Mouse (Mus musculus) ovary, postnatal 10 days (tissue): ENCODE data around the gene Gm20388.

Experiments used
- DNase-seq: peaks from one replicate; pipeline ENCODE4 v3.0.0; 2022; ENCODE audit warnings: low spot score

The Gm20388 gene

DNA sequence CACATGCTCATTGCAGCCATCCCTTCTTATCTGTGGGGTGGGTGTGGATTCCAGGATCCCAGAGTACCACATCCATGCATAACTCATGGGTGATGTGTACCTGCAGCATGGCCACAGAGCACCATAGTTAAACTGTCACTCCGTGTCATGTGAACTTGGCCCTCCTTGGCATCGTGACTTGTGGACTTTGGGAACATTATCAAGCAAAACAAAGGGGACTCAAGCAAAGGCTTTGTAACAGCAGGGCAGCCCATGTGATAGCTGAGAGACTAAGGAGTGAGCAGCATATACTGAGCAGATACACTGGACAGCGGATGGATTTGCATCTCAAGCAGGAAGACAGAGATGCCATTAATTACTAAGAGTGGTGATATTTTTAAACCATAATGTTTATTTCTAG is 2188.1 kb downstream of the Gm20388 start:
- no peak for DNase-seq

DNA sequence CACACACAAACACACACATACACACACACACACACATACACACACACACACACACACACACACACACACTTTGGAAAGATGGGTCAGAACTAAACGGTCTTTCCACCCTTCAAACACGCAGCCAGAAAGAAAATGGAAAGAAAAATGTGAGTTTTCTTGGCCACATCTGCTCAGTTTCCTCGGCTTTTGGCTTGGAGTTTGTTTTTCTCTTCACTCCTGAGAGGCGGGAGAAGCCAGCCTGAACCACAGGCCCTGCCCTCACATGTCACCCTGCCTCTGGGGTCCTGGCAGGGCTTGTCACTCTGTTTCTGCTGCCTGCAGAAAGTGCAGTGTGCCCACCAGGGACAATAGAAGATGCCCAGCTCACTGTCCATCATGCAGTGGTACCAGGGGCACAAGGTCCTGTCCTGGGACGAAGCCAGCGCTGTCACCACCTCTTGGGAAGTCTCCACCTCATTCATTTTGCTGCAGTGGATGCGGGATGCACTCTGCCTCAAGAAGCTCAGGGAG is 2189.1 kb downstream of the Gm20388 start:
- DNase-seq: no peak

DNA sequence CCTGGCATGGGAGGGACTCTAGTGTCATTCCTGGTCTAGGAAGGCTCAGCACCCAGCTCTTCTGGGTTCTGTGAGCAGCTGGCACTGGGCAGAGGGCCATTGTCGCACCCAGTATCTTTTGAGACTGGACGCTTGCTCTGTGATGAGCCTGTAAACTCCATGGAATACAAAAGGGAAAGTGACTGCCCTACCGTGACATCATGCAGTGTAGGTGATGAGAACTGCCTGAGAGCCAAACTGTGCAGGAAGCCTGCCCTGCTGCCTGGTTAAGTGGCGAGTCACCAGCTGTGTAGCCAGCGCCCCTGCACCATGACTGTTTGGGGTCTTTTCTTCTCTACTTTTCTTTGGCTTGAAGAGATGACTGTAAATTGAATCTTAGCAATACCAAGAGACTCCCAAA is 2191.2 kb downstream of the Gm20388 start:
- DNase-seq: no peak

DNA sequence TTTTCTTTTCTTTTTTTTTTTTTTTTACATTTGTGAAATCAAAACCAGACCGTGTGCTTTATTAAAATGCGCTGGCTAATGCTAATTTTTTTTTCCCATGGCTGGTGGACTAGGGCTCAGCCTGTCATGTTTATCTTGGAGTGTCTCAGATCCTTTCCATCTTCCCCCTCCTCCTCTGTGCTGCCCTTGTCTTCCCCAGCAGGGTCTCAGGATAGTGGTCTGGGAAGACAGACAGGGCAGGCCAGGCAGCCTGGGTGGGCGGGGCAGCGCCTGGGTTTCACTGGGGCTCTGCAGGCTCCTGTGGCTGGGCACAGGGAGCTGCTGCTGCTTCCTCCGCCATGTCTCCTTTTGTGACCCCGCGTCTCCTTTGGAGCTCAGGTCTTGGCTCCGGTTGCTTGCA is 2191.6 kb downstream of the Gm20388 start:
- DNase-seq: no peak

DNA sequence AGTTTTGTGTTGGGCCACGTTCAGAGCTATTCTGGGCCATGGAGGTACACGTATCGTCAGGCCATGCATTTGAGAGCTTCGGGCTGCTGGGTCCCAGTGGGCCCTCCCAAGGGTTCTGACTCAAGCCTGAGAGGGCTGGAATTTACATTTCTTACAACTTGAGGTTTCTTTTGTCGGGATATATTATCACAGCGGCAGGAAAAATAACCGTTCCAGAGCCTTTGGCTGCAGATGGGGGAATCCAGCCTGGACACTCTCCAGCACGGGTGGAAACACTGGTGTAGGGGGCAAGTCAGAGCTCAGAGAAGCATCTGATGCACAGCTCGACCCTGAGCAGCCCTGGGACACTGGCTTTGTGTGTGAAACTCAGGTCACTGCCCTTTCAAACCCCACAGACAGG is 2192.6 kb downstream of the Gm20388 start:
- no peak for DNase-seq

DNA sequence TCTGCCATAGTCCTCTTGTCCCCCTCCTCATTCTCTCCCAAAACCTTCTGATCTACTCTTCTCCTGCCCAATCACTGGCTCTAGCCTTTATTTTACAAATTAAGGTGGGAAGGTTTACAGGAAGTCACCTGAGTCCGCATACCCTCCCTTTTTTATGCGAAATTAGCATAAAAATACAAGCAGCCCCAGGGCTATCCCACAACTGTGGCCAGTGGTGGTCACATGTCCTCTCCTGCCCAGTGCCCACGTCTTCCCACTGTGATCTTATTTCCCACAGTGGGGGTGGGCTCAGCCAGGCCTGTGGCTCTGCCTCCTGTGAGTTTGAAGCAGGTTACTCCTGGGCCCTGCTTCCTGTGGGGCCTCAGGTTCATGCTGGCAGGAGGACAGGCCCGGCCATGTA is 2194.0 kb downstream of the Gm20388 start:
- no peak for DNase-seq

DNA sequence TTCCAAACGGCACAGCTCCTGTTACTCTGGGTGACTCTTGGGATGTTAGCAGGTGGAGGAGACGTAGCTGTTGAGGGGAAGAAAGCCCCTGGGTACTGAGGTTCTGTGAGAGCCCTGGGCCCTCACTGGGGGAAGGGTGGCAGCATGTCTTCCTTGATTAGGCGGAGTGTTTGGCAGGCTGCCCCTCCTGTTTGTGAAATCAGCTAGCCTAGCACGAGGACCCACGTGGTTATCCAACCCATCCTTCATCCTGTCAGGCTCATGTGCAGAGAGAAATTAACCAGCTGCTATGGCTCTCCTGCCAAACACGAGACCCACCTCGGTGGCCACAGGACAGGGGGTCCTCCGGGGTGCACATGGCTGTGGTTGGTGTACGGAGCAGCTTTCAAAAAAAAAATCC is 2195.6 kb downstream of the Gm20388 start:
- no peak for DNase-seq

DNA sequence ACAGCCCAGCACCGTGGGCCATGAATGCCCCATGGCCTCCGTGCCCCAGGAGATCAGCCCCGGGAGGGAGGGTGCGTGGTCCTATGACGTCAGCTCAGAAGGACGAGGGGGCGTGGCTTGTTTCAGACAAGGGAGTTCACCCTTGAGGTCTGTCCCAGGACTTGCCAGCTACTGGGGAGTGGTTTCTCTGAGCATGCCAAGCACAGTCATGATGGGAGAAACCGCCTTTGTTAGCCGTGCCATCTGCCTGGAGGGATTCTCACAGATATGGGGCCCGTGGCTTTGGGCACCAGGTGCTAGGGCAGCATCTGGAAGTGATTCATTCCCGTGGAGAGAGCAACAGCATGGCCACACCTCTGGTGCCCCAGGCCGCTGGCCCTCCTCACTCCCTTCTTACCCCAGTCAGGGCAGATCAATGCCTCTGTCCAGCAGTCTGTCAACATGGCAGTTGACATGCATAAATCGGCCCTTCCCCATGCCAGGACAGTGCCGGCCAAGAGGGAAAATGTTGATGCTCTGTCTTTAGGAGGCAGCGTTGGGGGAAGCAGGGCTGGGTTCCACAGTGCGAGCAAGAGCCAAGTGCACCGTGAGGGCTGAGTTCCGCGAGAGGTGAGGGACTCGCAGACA is 2199.7 kb downstream of the Gm20388 start:
- no peak for DNase-seq

DNA sequence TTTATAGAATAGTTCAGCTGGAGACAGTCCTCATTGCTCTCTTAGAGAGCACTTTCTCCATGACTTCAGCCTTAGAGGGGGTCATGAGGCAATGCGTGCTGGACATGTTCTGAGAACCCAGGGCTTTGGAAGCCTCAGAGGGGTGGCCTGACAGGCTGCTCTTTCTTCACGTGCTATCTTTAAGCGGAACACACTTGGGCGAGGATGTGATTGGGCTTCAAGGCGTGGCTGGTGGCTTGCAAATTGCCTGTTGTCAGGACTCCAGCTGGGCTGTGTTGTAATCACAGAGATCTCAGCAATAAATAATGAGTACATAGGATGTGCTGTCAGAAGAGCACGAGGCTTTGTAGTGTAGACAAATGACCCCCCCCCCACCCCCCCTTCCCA is 2200.2 kb downstream of the Gm20388 start:
- no peak for DNase-seq

DNA sequence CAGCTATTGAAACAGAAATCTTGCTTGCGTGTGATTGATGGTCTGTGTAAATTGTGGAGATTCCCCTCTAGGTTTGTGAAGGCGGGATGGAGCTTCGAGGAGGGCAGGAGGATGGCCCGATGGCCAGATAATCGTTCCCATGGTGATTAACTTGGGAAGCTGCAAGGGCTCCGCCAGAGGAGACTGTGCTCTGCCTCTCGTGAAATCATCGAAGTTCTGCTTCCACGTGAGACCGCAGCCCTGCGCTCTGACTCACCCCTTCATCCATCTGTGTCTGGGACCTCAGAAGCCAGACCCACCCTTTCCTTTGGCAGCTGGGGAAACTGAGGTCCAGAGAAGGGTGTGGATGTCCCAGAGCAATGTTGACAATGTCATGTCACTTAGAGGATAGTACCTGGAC is 2201.1 kb downstream of the Gm20388 start:
- DNase-seq: no peak

DNA sequence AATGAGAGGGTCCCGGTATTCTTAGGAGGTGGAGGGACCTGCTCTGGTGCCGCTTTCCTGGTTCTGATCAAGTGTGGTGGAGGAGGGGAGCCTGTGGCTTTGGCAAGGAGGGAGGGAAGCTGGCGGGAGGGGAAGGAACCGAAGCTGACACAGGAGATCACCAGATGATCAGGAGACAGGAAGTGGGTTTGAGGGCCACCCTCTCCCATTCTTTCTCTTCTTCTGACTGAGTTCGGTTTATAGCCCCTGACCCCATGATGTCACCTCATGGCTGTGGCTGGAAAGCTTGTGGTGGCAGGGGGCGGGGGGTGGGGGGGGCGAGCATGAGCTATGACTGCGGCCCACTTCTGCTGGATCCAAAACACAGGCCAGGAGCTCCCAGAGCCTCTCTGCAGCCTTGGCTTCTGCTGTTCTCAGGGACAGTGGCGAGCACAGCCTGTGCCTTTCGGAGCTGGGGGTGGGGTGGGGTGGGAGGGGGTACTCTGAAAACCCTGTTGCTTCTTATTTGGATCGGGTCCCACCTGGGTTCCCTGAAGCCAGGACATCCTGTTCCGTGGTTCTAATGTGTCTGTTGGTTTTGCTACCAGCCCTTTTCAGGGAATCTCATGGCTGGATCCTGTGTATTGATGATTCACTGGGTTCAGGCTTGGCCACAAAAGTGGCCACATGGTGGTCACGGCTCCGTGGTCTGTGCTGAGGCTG is 2201.8 kb downstream of the Gm20388 start:
- no peak for DNase-seq

DNA sequence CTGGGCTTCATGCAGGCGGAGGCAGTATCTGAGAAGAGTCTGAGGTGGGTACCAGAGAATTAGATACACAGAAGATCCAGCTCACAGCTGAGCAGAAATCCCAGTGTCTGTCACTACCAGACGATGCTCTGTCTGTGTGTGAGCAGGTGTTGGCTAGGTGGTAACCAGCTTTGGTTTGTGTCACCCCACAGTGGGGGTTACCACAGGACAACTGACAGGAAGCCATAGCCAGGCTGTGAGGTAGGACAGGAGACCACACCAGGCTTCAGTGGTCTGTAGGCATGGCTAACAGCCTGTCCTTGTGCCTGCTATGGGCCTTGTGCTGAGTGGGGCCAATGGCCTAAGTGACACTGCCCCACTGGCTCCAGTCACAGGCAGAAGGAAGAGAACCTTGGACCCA is 2204.2 kb downstream of the Gm20388 start:
- DNase-seq: no peak

DNA sequence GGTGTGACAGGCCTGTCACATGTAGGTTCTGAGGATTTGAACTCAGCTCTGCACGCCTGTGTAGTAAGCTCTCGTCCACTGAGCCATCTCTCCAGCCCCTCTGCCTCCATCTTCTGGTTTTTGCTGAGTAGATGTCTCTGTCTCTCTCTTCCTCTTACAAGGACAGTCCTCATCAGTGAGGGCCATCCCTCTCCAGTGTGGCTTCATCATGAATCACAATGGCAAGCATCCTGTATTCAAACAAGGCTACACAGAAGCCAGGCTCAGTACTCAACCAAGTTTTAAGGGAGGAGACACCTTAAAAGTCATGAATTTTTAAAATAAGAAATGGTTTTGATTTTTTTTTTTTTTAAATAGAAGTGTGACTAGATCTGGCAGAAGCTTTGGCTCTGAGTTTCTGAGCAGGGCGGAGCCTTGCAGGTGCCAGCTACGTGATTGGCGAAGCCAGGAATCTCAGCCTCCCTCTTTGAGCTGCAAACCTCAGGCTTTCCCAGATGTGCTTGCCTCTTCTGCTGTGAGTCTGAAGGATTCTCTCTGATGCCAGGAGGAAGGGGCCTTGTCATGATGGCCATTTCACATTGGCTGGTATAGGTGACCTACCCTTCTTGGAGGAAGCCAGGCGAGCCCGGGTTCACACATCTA is 2206.2 kb downstream of the Gm20388 start:
- no peak for DNase-seq

DNA sequence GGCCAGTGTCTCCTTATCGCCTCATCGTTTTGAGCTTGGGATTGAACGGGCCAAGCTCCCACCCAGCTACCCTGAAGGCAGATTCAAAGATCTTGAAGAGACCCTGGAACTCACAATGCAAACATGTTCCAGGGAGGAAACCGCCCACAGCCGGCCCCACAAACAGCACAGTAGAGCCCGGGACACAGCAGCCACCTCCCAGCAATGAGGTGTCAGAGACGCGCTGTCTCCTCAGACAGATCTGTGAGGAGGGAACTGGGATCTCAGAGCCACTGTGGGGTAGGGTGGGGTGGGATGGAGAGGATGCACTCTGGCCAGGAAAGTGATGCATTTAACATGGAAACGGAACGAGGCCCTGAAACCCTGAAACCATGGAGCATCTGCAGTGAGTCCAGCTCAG is 2207.5 kb downstream of the Gm20388 start:
- no peak for DNase-seq

DNA sequence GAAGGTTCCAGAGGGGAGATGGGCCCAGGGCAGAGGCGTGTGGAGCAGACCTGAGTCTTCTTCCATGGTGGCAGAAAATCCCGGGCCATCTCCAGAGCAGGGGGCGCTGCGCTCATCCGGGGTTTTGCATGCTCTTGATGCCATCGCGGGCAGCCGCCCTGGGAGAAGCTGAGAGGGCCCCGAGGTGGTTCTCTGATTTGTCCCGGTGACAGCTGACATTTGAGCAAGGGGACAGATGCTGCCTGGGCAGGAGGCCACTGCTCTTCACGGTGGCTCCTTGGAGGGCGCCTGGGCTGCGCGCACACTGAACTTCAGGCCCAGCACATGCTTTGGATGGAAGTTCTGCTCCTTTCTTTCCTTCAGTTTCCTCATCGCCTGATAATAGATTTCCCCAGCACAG is 2207.9 kb downstream of the Gm20388 start:
- DNase-seq: no peak

DNA sequence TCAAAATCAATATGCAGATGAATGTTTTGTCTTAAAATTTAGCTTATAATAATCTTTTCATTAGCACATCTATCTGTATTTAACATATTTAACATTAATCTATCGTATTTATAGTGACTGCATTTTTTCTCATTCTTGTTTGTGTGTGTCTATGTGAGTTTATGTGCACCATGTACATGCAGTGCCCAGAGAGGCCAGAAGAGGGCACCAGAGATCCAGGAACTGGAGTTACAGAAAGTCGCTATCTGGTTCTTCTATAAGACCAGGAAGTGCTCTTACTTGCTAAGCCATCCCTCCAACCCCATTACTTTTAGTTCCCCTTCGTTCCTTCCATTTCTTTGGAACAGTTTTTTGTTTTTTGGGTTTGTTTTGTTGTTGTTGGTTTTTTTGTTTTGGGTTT is 2213.7 kb downstream of the Gm20388 start:
- no peak for DNase-seq

DNA sequence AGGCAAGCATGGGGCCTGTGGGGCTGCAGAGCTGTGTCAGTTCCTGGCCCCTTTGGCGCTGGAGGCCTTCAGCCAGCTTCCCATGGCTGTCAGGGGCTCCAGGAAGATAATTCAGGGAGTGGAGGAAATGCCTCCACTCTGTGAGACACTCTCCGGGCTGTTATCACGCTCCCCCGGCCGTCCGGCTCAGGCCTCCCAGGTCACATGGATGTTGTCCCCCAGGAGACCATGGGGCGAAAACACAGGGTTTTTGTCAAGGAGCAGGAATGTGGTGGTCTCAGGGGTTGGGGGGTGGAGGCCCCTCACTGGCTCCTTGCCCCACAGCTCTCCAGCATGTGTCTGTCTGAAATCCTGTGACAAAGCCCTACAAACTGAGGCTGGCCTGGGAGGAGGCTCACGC is 2216.0 kb downstream of the Gm20388 start:
- no peak for DNase-seq

DNA sequence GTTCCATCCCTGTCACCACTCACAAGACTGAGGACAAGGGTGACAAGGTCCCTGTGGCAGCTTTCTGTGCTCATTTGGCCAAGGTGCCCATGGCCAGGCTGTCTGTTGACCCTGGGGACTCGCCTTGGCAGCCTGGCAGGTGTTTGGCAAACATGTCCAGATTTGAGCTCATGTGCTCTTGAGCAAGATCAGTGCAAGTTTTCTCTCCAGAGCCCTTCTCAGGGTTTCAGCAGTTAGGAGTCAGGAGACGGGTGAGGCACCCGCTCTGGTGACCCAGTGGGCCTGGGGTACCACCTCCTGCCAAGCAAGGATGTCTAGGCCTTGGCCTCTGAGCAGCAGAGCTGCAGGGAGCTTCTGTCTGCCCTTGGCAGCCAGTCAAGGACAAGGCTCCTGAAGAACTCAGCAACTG is 2223.5 kb downstream of the Gm20388 start:
- no peak for DNase-seq

DNA sequence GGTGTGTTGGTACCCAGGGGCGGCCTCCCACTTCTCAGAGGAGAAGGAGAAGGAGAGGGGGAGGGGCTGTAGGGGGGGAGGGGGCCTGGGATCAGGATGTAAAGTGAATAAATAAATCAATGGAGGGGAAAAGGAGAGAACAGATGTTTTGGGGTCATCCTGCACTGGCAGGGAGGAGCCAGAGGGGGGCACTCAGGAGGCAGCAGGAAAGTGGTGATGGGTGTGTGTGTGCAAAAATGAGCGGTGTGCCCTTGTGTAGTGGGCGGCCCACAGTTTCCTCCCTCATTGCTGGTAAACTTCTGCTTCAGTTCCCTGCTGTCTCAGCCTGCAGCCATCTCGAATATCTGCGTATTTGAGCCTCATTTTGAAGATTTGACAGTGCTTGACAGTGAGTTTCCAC is 2224.9 kb downstream of the Gm20388 start:
- no peak for DNase-seq

DNA sequence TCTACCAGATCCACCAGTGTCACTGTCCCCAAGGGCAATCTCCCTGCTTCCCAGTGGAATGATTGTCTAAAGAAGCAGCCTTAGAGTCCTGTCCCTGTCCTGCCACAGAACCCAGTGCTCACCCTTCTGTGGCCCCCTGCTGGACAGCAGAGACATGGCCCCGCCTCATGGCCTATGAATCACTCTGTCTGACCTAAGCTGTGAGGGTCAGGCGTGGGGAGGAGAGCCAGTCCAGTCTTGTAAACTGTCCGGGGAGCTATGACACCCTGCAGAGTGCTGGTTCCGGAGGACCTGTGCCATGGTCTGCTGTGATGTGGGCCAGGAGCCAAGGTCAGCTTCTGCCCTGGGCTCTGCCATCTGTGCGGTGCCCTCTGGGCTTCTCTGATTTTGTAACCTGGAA is 2229.1 kb downstream of the Gm20388 start:
- peak; percentile 48 for DNase-seq

DNA sequence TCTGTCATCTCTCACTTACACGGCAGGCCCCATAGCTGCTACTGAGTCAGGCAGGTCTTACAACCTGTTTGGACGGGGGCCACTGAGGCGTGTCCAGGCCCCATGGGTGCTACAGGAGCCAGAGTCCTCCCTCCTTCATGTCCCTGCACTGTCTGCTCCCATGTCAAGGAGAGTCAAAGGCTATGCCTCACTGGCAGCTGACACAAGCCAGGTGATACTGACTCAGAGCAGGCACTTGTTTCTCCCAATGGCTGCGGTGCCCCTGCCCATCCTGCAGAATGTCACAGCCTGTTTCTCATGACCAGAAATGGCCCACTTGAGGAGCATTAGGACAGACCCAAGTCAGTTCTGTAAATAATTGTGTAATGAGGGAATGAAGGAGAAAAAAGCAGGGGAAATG is 2229.8 kb downstream of the Gm20388 start:
- DNase-seq: no peak

DNA sequence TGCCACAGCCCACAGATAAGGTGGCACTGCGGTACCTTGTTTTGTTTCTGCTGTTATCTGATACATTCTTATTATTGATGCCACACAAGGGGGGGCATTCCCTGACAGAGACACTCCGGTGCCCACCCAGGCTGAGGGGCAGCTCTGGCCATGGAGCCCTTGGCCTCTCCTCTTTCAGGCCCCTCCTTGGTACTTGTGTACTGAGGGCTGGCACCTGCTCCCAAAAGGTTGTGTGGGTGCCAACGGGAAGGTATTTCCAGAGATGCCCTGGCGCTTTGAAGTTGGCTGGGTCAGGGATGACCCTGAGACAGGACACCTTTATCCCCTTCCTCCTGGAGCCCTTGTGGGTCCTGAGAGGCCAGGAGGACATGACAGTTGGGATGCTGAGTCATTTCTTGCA is 2231.8 kb downstream of the Gm20388 start:
- no peak for DNase-seq

DNA sequence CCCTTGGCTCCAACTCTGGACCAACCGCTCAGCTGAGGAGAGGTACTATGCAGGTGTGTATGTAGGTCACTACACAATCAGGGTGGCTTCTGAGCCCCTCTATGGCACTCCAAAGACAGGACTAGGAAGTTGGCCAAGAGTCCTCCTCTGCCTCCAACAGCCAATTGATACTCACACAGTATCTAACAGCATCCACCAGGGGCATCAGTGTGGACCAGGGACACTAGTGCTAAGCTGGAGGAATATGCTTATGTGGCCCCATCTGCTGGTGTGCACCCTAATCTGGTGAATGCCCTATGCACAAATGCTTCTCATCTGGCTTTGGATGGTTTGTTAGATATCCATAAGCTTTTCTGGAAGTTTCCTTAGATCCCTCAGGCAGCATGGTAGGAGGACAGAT is 2232.6 kb downstream of the Gm20388 start:
- DNase-seq: no peak
